Mouse (Mus musculus): ENCODE results near the gene Tmem201.

- TF ChIP-seq CTCF (conservative IDR thresholded peaks at IDR 0.05; ENCODE audit: insufficient read depth, insufficient read length, low read depth, low read length) (no peak), POLR2A (IDR thresholded peaks at IDR 0.05; ENCODE audit: low read depth, low read length) (no peak)
Measured at GRCm38 (mm10) chr4:149691368-149691767, 46.5 kb downstream of the Tmem201 start.

Measured in kidney, adult 2 months (tissue).